Mouse (Mus musculus) limb, embryonic 14.5 days (tissue): ENCODE data around the gene Epha1. TPM values are rescaled to one million over a fixed set of nuclear protein-coding genes. Genes with fewer than 3 reads are reported as not detected.

Experiments used
- ATAC-seq: fragments of 200-750 bp; cut with Nextera tagmentation; 2 replicates; pipeline ENCODE4 v1.8.0; 2017; ENCODE audit warnings: low read depth, moderate number of reproducible peaks, moderate TSS enrichment; ENCODE audit not compliant: low FRiP score
- DNase-seq: peaks from one replicate; pipeline ENCODE4 v3.0.0-alpha.2; 2015; ENCODE audit warnings: low spot score
- H3K27ac ChIP-seq: fragments of 300-500 bp; sonication (generic); replicated peaks from 2 replicates; pipeline ENCODE4 v1.5.1; 2014; ENCODE audit warnings: low read depth, mild to moderate bottlenecking, low read length, moderate library complexity, mixed read lengths
- H3K27me3 ChIP-seq: fragments of 300-500 bp; sonication (generic); 2 replicates; pipeline ENCODE4 v1.6.1; 2014; ENCODE audit warnings: low read length, mixed read lengths; ENCODE audit not compliant: control insufficient read depth, insufficient read depth
- H3K36me3 ChIP-seq: fragments of 300-500 bp; sonication (generic); 2 replicates; pipeline ENCODE4 v1.6.1; 2014; ENCODE audit warnings: mild to moderate bottlenecking, low read length, moderate library complexity, mixed read lengths; ENCODE audit not compliant: control insufficient read depth, insufficient read depth
- H3K4me1 ChIP-seq: fragments of 300-500 bp; sonication (generic); 2 replicates; pipeline ENCODE4 v1.6.1; 2014; ENCODE audit warnings: antibody characterized with exemption, low read length, mixed read lengths; ENCODE audit not compliant: control insufficient read depth, insufficient read depth
- H3K4me2 ChIP-seq: fragments of 300-500 bp; sonication (generic); replicated peaks from 2 replicates; pipeline ENCODE4 v1.6.1; 2014; ENCODE audit warnings: low read depth, mild to moderate bottlenecking, low read length, moderate library complexity; ENCODE audit not compliant: severe bottlenecking
- H3K4me3 ChIP-seq: fragments of 300-500 bp; sonication (generic); replicated peaks from 2 replicates; pipeline ENCODE4 v1.5.1; 2014; ENCODE audit warnings: low read length
- H3K9ac ChIP-seq: fragments of 300-500 bp; sonication (generic); 2 replicates; pipeline ENCODE4 v1.6.1; 2014; ENCODE audit warnings: mild to moderate bottlenecking, low read depth, low read length, moderate library complexity; ENCODE audit not compliant: severe bottlenecking
- H3K9me3 ChIP-seq: fragments of 300-500 bp; sonication (generic); 2 replicates; pipeline ENCODE4 v1.6.1; 2016; ENCODE audit warnings: low read length; ENCODE audit not compliant: control insufficient read depth
- POLR2A ChIP-seq: fragments of 200-500 bp; IDR thresholded peaks from 2 replicates; pipeline ENCODE4 v1.8.0; 2012; ENCODE audit warnings: inconsistent platforms, mild to moderate bottlenecking, moderate library complexity, borderline replicate concordance; ENCODE audit not compliant: insufficient read depth, insufficient read length; ENCODE audit errors: extremely low read depth
- WGBS: fragments of 180-500 bp; shearing (Covaris S2); extraction: QIAGEN DNeasy Blood & Tissue Kit; methylation state at CpG from one replicate; pipeline ENCODE4 v1.1.7; 2014; 5-methylcytosine and 5-hydroxymethylcytosine counted together
- polyA plus RNA-seq, 2 experiments: library from polyadenylated mRNA; depleted of rRNA in 1 of 2; stranded (reverse) in 1 of 2; unstranded in 1 of 2; fragments of >200 nt; fragmentation: Nextera tagmentation in 1 of 2; extraction: Ambion mirVana in 1 of 2; gene quantifications; 2 replicates each; pipeline versions ENCODE4 v1.2.1 to v1.2.3; 2012 to 2014

Gene Epha1
- polyA plus RNA-seq, 2 experiments = 7.4 to 18.3 TPM

GRCm38 (mm10) chr6:42365215-42365614 is 7.9 kb downstream of the Epha1 start:
- no peak for DNase-seq
- Histone ChIP-seq H3K9me3 (no peaks in the 10 kb centered on the region), H3K9ac (no peak overlapping the region), H3K27ac (no peak overlapping the region), H3K27me3 (no peaks in the 10 kb centered on the region), H3K4me2 (no peak overlapping the region), H3K4me3 (no peak overlapping the region), H3K36me3 (peaks cover 12% of the 10 kb centered on the region), H3K4me1 (no peaks in the 10 kb centered on the region)
- 83% methylated on average over 6 of the region's 6 CpGs for WGBS
- no peak for ATAC-seq
- no peak for TF ChIP-seq POLR2A

- H3K27ac ChIP-seq = no peak overlapping the region
- H3K36me3 ChIP-seq = peaks cover 16% of the 10 kb centered on the region
- no peaks in the 10 kb centered on the region for H3K9me3 ChIP-seq
- no peak overlapping the region for H3K4me3 ChIP-seq
- H3K9ac ChIP-seq = no peak overlapping the region
- no peak overlapping the region for H3K4me2 ChIP-seq
- ATAC-seq = no peak
- no peak for TF ChIP-seq POLR2A
- H3K4me1 ChIP-seq = no peaks in the 10 kb centered on the region
- no peak for DNase-seq
- WGBS = 91% methylated on average over 15 of the region's 15 CpGs
- H3K27me3 ChIP-seq = no peaks in the 10 kb centered on the region
These were observed 8.5 kb downstream of the Epha1 start for GRCm38 (mm10) chr6:42364607-42365006.

- Histone ChIP-seq H3K4me3 (no peak overlapping the region), H3K27me3 (no peaks in the 10 kb centered on the region), H3K27ac (no peak overlapping the region), H3K9me3 (no peaks in the 10 kb centered on the region), H3K4me1 (no peaks in the 10 kb centered on the region), H3K4me2 (no peak overlapping the region), H3K9ac (no peak overlapping the region), H3K36me3 (peaks cover 22% of the 10 kb centered on the region)
- DNase-seq (no peak), ATAC-seq (no peak)
- TF ChIP-seq POLR2A = no peak
- 90% methylated on average over 4 of the region's 4 CpGs for WGBS
These were observed 9.0 kb downstream of the Epha1 start for GRCm38 (mm10) chr6:42364066-42364465.

GRCm38 (mm10) chr6:42362974-42363373 is 10.1 kb downstream of the Epha1 start:
- WGBS = 52% methylated on average over 3 of the region's 3 CpGs
- H3K36me3 ChIP-seq = peaks cover 33% of the 10 kb centered on the region
- H3K4me2 ChIP-seq = no peak overlapping the region
- ATAC-seq (no peak), DNase-seq (no peak)
- H3K4me3 ChIP-seq = no peak overlapping the region
- no peaks in the 10 kb centered on the region for H3K27me3 ChIP-seq
- H3K4me1 ChIP-seq = no peaks in the 10 kb centered on the region
- no peak for TF ChIP-seq POLR2A
- H3K27ac ChIP-seq = no peak overlapping the region
- no peaks in the 10 kb centered on the region for H3K9me3 ChIP-seq
- H3K9ac ChIP-seq = no peak overlapping the region

- no peak for ATAC-seq
- H3K4me2 ChIP-seq = no peak overlapping the region
- peaks cover 38% of the 10 kb centered on the region for H3K36me3 ChIP-seq
- no peak overlapping the region for H3K4me3 ChIP-seq
- no peak overlapping the region for H3K9ac ChIP-seq
- WGBS = 53% methylated on average over 1 of the region's 1 CpGs
- H3K9me3 ChIP-seq = no peaks in the 10 kb centered on the region
- no peaks in the 10 kb centered on the region for H3K4me1 ChIP-seq
- no peaks in the 10 kb centered on the region for H3K27me3 ChIP-seq
- H3K27ac ChIP-seq = no peak overlapping the region
- no peak for DNase-seq
- TF ChIP-seq POLR2A = no peak
These were observed 10.6 kb downstream of the Epha1 start for GRCm38 (mm10) chr6:42362497-42362896.

GRCm38 (mm10) chr6:42362074-42362473 is 11.0 kb downstream of the Epha1 start:
- Histone ChIP-seq H3K27me3 (no peaks in the 10 kb centered on the region), H3K4me2 (no peak overlapping the region), H3K27ac (no peak overlapping the region), H3K9me3 (no peaks in the 10 kb centered on the region), H3K9ac (no peak overlapping the region), H3K4me1 (no peaks in the 10 kb centered on the region), H3K4me3 (no peak overlapping the region), H3K36me3 (peaks cover 42% of the 10 kb centered on the region)
- DNase-seq (no peak), ATAC-seq (no peak)
- TF ChIP-seq POLR2A = no peak
- WGBS = 73% methylated on average over 1 of the region's 1 CpGs
